Mouse (Mus musculus): ENCODE measurements around the gene Lmo3. TPM values are rescaled to one million over a fixed set of nuclear protein-coding genes. Genes with fewer than 3 reads are reported as not detected.

Gene Lmo3
- total RNA-seq, 1 experiment, result not detected

- Histone ChIP-seq H3K36me3 (ENCODE audit: control insufficient read depth, insufficient read depth, low read length, poor library complexity, severe bottlenecking) (no peaks in the 10 kb centered on the region), H3K4me1 (ENCODE audit: control insufficient read depth in 2 of 2, insufficient read depth in 2 of 2, low read length in 2 of 2, poor library complexity in 1 of 2) (0 out of 4 replicates have a peak, but pooled peaks cover 0 to 3% of the 10 kb centered on the region in 2 experiments), H3K27ac (ENCODE audit: insufficient read depth, low read depth, low read length, poor library complexity, severe bottlenecking) (no peak overlapping the region), H3K9ac (ENCODE audit: insufficient read depth, low read depth, low read length, poor library complexity, severe bottlenecking) (no peak overlapping the region), H3K4me3 (ENCODE audit: insufficient read depth in 1 of 2, low read depth in 1 of 2, low read length in 2 of 2, poor library complexity in 1 of 2, severe bottlenecking in 1 of 2) (no peak overlapping the region), H3K9me3 (ENCODE audit: control insufficient read depth, insufficient read depth, low read depth, low read length) (no peaks in the 10 kb centered on the region)
- no peak for DNase-seq (ENCODE audit: low read depth, low spot score)
- in situ Hi-C loops (cut with MboI; ENCODE audit: low sequenced_read_pairs in 2 of 2, unreplicated experiment in 2 of 2), result no loop called here
- TF ChIP-seq ZNF384 (IDR thresholded peaks at IDR 0.05; ENCODE audit: low read depth, low read length), result no peak
- TF ChIP-seq ZC3H11A (IDR thresholded peaks at IDR 0.05; ENCODE audit: borderline replicate concordance, low read depth, low read length), result no peak
- TF ChIP-seq CHD2 (IDR thresholded peaks at IDR 0.05; ENCODE audit: low read depth, low read length), result no peak
- no peak for TF ChIP-seq HCFC1 (IDR thresholded peaks at IDR 0.05; ENCODE audit: borderline replicate concordance, insufficient read depth, low read length)
These were observed 161.8 kb downstream of the Lmo3 start for GRCm38 (mm10) chr6:138419871-138420535.

- in situ Hi-C loops (cut with MboI; ENCODE audit: low sequenced_read_pairs in 2 of 2, unreplicated experiment in 2 of 2), result no loop called here
- Histone ChIP-seq H3K27ac (ENCODE audit: insufficient read depth, low read depth, low read length, poor library complexity, severe bottlenecking) (no peak overlapping the region), H3K9me3 (ENCODE audit: control insufficient read depth, insufficient read depth, low read depth, low read length) (no peaks in the 10 kb centered on the region), H3K36me3 (ENCODE audit: control insufficient read depth, insufficient read depth, low read length, poor library complexity, severe bottlenecking) (no peaks in the 10 kb centered on the region), H3K4me1 (ENCODE audit: control insufficient read depth in 2 of 2, insufficient read depth in 2 of 2, low read length in 2 of 2, poor library complexity in 1 of 2) (no peaks in the 10 kb centered on the region), H3K9ac (ENCODE audit: insufficient read depth, low read depth, low read length, poor library complexity, severe bottlenecking) (no peak overlapping the region), H3K4me3 (ENCODE audit: insufficient read depth in 1 of 2, low read depth in 1 of 2, low read length in 2 of 2, poor library complexity in 1 of 2, severe bottlenecking in 1 of 2) (no peak overlapping the region)
- DNase-seq (ENCODE audit: low read depth, low spot score), result no peak
- TF ChIP-seq HCFC1 (IDR thresholded peaks at IDR 0.05; ENCODE audit: borderline replicate concordance, insufficient read depth, low read length), result no peak
These were observed 169.7 kb downstream of the Lmo3 start for GRCm38 (mm10) chr6:138412075-138412474.

GRCm38 (mm10) chr6:138402031-138402430 lies 179.7 kb downstream of the Lmo3 start:
- no peak overlapping the region for H3K27ac ChIP-seq (ENCODE audit: insufficient read depth, low read depth, low read length, poor library complexity, severe bottlenecking)
- no peaks in the 10 kb centered on the region for H3K4me1 ChIP-seq (ENCODE audit: control insufficient read depth in 2 of 2, insufficient read depth in 2 of 2, low read length in 2 of 2, poor library complexity in 1 of 2)
- no peaks in the 10 kb centered on the region for H3K9me3 ChIP-seq (ENCODE audit: control insufficient read depth, insufficient read depth, low read depth, low read length)
- no peaks in the 10 kb centered on the region for H3K36me3 ChIP-seq (ENCODE audit: control insufficient read depth, insufficient read depth, low read length, poor library complexity, severe bottlenecking)
- in situ Hi-C loops (cut with MboI; ENCODE audit: low sequenced_read_pairs in 2 of 2, unreplicated experiment in 2 of 2), result no loop called here
- no peak overlapping the region for H3K4me3 ChIP-seq (ENCODE audit: insufficient read depth in 1 of 2, low read depth in 1 of 2, low read length in 2 of 2, poor library complexity in 1 of 2, severe bottlenecking in 1 of 2)
- H3K9ac ChIP-seq (ENCODE audit: insufficient read depth, low read depth, low read length, poor library complexity, severe bottlenecking), result no peak overlapping the region
- TF ChIP-seq CHD2 (IDR thresholded peaks at IDR 0.05; ENCODE audit: low read depth, low read length), result no peak
- no peak for TF ChIP-seq MAFK (IDR thresholded peaks at IDR 0.05; ENCODE audit: insufficient read depth, low read depth, low read length)
- no peak for TF ChIP-seq ZC3H11A (IDR thresholded peaks at IDR 0.05; ENCODE audit: borderline replicate concordance, low read depth, low read length)
- no peak for TF ChIP-seq ZNF384 (IDR thresholded peaks at IDR 0.05; ENCODE audit: low read depth, low read length)
- DNase-seq (ENCODE audit: low read depth, low spot score), result no peak

- no peak overlapping the region for H3K9ac ChIP-seq (ENCODE audit: insufficient read depth, low read depth, low read length, poor library complexity, severe bottlenecking)
- in situ Hi-C loops (cut with MboI; ENCODE audit: low sequenced_read_pairs in 2 of 2, unreplicated experiment in 2 of 2), result no loop called here
- no peak overlapping the region for H3K4me3 ChIP-seq (ENCODE audit: insufficient read depth in 1 of 2, low read depth in 1 of 2, low read length in 2 of 2, poor library complexity in 1 of 2, severe bottlenecking in 1 of 2)
- no peaks in the 10 kb centered on the region for H3K4me1 ChIP-seq (ENCODE audit: control insufficient read depth in 2 of 2, insufficient read depth in 2 of 2, low read length in 2 of 2, poor library complexity in 1 of 2)
- no peaks in the 10 kb centered on the region for H3K9me3 ChIP-seq (ENCODE audit: control insufficient read depth, insufficient read depth, low read depth, low read length)
- DNase-seq (ENCODE audit: low read depth, low spot score), result no peak
- no peak for TF ChIP-seq ZC3H11A (IDR thresholded peaks at IDR 0.05; ENCODE audit: borderline replicate concordance, low read depth, low read length)
- TF ChIP-seq CHD2 (IDR thresholded peaks at IDR 0.05; ENCODE audit: low read depth, low read length), result no peak
- no peak for TF ChIP-seq ZNF384 (IDR thresholded peaks at IDR 0.05; ENCODE audit: low read depth, low read length)
- TF ChIP-seq HCFC1 (IDR thresholded peaks at IDR 0.05; ENCODE audit: borderline replicate concordance, insufficient read depth, low read length), result no peak
- TF ChIP-seq MAFK (IDR thresholded peaks at IDR 0.05; ENCODE audit: insufficient read depth, low read depth, low read length), result no peak
- no peak overlapping the region for H3K27ac ChIP-seq (ENCODE audit: insufficient read depth, low read depth, low read length, poor library complexity, severe bottlenecking)
- no peaks in the 10 kb centered on the region for H3K36me3 ChIP-seq (ENCODE audit: control insufficient read depth, insufficient read depth, low read length, poor library complexity, severe bottlenecking)
These were observed 182.9 kb downstream of the Lmo3 start for GRCm38 (mm10) chr6:138398836-138399235.

- TF ChIP-seq HCFC1 (IDR thresholded peaks at IDR 0.05; ENCODE audit: borderline replicate concordance, insufficient read depth, low read length) (no peak), CHD2 (IDR thresholded peaks at IDR 0.05; ENCODE audit: low read depth, low read length) (no peak), ZNF384 (IDR thresholded peaks at IDR 0.05; ENCODE audit: low read depth, low read length) (no peak), ZC3H11A (IDR thresholded peaks at IDR 0.05; ENCODE audit: borderline replicate concordance, low read depth, low read length) (no peak), MAFK (IDR thresholded peaks at IDR 0.05; ENCODE audit: insufficient read depth, low read depth, low read length) (no peak)
- no peak overlapping the region for H3K27ac ChIP-seq (ENCODE audit: insufficient read depth, low read depth, low read length, poor library complexity, severe bottlenecking)
- in situ Hi-C loops (cut with MboI; ENCODE audit: low sequenced_read_pairs in 2 of 2, unreplicated experiment in 2 of 2), result no loop called here
- H3K9me3 ChIP-seq (ENCODE audit: control insufficient read depth, insufficient read depth, low read depth, low read length), result no peaks in the 10 kb centered on the region
- H3K9ac ChIP-seq (ENCODE audit: insufficient read depth, low read depth, low read length, poor library complexity, severe bottlenecking), result no peak overlapping the region
- H3K4me3 ChIP-seq (ENCODE audit: insufficient read depth in 1 of 2, low read depth in 1 of 2, low read length in 2 of 2, poor library complexity in 1 of 2, severe bottlenecking in 1 of 2), result no peak overlapping the region
- no peak for DNase-seq (ENCODE audit: low read depth, low spot score)
- H3K4me1 ChIP-seq (ENCODE audit: control insufficient read depth in 2 of 2, insufficient read depth in 2 of 2, low read length in 2 of 2, poor library complexity in 1 of 2), result no peaks in the 10 kb centered on the region
- no peaks in the 10 kb centered on the region for H3K36me3 ChIP-seq (ENCODE audit: control insufficient read depth, insufficient read depth, low read length, poor library complexity, severe bottlenecking)
These were observed 190.7 kb downstream of the Lmo3 start for GRCm38 (mm10) chr6:138391085-138391484.

Measured in ES-E14 (cell line).